Mouse (Mus musculus) NIH3T3 (cell line): ENCODE data around the gene Klhl40.

Experiments used
- DNase-seq: peaks from one replicate; pipeline ENCODE4 v3.0.0-alpha.2; 2012; ENCODE audit warnings: low read depth

Gene Klhl40

GRCm38 (mm10) chr9:121777484-121778065, at the start of gene Klhl40:
Gene Klhl40, plus strand, starts transcription at chr9:121777607.
- no peak for DNase-seq

- DNase-seq, result no peak
These were observed 36.9 kb upstream of the Klhl40 start for GRCm38 (mm10) chr9:121740490-121740889.

DNA sequence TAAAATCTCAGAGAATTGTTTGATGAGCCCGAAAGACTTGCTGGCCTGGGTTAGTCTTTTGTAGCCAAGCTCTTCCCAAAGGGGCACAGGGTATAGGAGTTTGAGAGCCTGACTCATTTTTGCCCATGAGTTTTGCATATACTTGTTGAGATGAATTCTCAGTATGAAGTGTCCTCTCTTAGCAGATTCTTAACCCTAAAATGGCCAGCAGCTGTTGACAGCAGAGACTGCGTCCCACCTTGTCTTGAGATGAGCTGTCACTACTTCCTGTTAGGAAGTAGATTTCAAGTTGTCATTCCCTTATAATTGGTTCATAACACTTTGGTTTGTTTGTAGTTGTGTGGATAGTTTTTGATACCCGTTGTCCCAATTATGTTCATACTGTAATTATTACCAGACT, 36.2 kb upstream of the Klhl40 start:
- DNase-seq, result no peak

DNA sequence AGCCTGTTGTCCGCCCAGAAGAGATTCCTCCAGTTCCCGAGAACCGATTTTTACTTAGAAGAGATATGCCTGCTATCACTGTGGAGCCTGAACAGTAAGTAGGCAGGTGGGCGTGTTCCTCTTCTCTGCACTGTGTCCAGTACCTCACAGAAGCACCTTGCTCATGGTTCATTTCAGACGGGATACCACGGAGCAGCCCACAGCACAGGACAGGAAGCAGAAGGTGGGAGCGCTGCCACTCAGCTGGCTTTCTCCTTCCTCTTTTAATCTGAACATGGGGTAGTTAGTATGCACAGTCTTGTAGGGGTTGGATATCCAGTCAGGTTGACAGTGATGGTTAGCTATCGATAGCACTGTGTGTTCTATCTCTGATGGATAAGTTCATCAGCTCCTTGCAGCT, 33.4 kb upstream of the Klhl40 start:
- no peak for DNase-seq

GRCm38 (mm10) chr9:121752774-121753173, 24.6 kb upstream of the Klhl40 start:
- DNase-seq, result no peak

DNA sequence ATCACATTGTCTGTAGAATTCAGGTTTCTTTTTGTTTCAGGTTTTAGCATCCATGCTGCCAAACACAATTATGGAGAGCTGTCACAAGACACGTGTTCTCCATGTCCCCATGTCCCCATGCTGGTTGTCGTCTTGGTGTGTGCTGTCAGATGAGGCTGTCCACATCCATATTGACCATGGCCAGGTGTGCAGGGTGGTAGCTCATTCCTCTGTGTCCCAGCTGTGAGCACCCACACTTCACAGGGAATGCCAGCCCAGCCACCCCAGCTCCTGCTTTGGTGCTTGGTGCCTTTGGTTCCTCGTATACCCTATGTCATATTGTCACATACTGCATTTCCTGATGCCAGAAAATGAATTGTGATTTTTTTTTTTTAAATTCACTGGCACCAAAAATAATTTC, 22.8 kb upstream of the Klhl40 start:
- DNase-seq, result no peak

- DNase-seq, result no peak
These were observed 20.6 kb upstream of the Klhl40 start for GRCm38 (mm10) chr9:121756785-121757184.

DNA sequence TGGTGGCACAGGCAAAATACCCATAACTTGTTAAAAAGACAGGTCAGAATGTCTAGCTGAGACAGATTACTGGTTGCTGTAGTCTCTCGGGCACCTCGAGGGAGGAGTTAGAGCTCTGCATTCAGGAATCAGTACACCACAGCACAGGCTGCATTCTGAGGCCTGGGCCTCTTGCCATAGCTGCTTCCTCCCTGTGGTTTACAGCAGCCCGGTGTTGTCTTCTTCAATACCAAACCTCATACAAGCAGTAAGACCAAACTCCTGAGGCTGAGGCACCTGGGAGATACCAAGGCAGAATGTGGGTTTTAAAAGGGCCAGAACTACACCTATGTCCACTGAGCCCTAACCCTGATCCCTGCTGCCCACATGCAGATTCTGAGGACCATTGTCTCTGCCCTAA, 20.0 kb upstream of the Klhl40 start:
- DNase-seq, result peak; percentile 75

DNA sequence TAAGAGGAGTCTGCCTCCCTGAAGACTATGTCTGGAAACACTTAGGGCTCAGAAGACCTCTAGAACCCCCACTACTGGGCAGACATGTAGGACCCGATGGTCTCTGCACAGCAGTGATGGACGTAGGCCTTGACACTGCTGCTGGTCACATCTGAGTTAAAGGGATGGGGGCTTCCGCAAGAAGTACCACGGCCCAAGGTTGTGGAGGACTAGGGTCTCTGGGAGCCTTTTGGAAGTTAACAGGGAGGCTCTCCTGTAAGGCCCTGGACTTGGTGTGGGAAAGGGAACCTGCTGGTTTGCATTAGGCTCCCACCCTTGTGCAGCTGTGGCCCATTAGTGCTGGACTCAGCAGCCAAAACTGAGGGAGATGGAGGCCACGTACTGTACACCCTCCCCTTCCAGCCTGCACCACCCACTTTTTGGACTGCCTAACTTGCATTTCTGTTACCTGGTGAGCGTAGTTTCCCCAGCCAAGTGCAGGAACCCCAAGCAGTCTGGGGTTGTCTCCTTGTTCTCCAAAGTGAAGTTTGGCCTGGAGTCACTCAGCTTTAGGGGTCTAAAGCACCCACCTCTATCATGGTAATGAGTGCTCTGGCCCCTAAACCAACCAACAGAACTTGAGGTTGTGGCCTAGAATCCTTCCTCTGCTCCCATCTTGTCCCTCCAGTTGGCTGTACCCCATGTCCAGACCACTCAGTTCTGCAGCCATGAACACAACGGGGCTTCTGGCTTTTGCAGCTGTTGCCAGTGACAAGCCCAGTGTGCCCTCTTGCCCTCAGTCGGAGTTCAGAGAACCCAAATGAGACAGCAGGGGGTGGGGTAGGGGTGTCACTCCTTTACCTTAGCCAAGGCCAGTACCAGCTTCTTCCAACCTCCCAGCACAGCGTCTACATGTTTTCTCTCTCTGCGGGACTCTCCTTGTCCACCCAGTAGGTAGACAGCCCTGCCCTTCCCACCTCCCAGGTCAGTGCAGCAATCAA, 19.3 kb upstream of the Klhl40 start:
- DNase-seq, result peak; percentile 90

GRCm38 (mm10) chr9:121759091-121760081, 18.0 kb upstream of the Klhl40 start, which contains the start of gene Zfp651:
Gene Zfp651, plus strand, starts transcription at chr9:121759330.
- DNase-seq, result peak; percentile 78

DNA sequence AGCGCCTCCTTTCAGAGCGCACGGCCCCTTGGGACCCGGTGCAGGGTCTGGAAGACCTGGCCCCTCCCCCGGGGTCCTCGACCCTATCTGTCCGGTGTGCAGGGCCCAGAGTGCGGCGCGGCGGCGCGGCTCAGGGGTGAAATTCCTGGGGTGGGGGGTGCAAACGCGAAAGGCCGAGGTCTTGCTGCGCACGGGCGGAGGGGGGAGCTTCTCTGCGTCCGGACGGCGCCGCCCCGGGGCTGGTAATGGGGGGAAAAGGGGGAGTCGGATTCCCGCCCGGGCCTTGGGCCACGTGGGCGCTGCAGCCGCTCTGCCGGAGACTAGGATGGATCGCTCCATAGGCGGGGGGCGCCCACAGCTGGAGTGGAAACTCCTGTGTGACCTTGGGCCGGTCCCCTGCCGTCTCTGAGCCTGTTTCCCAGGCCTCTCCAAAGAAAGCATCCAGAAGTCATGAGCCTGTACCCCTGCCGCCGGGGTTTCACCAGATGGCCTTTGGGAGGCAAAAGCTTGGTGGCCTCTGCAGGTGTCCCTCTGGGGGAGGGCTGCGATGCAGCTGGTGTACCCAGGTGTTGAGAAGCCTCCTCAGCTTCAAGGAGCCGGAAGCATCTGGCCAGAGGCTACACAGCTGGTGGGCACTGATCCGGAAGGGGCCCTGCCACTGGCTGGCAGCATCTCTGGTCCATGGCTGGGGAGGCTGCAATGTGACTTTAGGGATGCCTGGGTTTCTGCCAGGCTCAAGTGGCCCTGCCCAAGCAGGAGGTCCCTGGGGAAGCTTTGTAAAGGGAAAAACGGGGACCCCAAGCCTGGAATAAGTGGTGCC, 16.9 kb upstream of the Klhl40 start:
- peak; percentile 92 for DNase-seq

- peak; percentile 86 for DNase-seq
These were observed 16.2 kb upstream of the Klhl40 start for GRCm38 (mm10) chr9:121761091-121761665.

DNA sequence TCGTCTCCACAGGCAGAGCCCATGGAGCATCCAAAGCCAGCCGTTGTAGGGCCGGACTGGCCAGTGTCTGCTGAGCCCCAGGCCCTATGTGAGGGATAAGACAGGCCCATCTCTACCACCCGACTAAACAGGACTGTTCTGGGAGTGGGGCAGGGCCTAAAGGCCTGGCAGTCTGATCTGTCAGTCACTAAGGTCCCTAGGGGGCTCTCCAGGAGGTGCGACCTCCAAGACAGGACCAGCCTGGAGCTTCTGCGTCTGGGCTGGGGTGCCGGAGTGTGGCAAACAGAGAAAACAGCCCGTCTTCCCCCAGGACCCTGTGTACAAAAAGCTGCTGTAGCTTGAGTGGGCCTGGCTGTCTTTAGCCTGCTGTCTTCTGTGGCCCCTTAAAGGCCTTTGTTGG, 15.6 kb upstream of the Klhl40 start:
- DNase-seq, result no peak

GRCm38 (mm10) chr9:121762248-121762647, 15.2 kb upstream of the Klhl40 start:
- no peak for DNase-seq

GRCm38 (mm10) chr9:121762761-121763160, 14.6 kb upstream of the Klhl40 start:
- DNase-seq, result no peak

DNA sequence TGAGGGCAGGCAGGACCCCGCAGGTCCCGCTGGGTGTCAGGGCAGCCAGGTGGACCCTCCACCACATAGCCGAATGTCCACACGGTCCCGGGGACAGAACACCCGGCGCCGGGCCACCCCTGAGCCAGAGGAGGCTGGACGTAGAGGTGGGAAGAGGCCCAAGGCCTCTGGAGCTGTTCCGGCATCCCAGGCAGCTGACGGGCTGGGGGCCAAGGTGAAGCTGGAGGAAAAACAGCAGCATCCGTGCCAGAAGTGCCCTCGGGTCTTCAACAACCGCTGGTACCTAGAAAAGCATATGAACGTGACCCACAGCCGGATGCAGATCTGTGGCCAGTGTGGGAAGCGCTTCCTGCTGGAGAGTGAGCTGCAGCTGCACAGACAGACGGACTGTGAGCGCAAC, 13.7 kb upstream of the Klhl40 start:
- DNase-seq, result no peak

GRCm38 (mm10) chr9:121765166-121765855, 12.1 kb upstream of the Klhl40 start:
- DNase-seq, result no peak

DNA sequence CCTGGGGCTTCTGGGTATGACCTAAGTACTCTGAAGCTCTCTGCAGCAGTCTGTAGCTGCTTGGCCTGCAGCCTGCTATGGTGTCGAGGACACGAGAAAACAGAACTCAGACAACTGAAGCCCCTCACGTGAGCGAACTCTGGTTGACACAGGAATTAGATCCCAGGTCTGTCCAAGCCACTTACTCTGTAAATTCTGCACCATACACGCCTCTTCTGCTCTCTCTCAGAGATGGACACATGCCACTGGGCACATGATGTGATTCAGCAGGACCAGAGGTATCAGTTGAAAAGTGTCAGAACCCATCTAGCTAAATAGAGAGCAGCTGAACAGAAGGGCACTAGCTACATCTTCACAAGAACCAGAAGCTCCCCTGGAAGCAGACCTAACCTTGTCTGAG, 5.0 kb upstream of the Klhl40 start:
- DNase-seq, result no peak

GRCm38 (mm10) chr9:121775951-121776350, 1.5 kb upstream of the Klhl40 start:
- no peak for DNase-seq

DNA sequence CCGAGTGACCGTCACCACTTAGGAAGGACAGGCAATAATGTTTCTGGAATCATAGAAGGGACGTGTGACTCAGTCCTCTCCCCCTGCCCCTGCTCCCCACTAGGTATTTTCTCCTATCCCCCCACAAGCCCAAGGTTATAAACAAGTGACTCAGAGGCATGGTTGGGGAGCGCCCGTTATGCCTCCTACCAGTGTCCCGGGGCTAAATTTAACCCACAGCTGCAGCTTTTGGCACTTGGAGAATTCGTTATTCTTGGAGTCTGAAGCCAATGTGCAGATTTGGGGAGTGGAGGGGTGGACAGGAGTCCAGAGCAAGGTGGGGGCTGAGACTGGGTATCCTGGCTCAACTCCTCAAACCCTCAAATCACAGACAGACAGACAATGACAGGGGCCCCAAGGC, 896 bp upstream of the Klhl40 start:
- DNase-seq, result peak; percentile 79
